Mouse (Mus musculus): ENCODE data around the gene Hdac10. TPM values are rescaled to one million over a fixed set of nuclear protein-coding genes. Genes with fewer than 3 reads are reported as not detected.

Gene Hdac10
- total and polyA plus RNA-seq, 2 experiments, result 10.0 to 22.0 TPM

- H3K27ac ChIP-seq (replicated peaks; ENCODE audit: insufficient read depth, low read depth, low read length), result no peak overlapping the region
- no peak for DNase-seq (ENCODE audit: extremely low read depth, low read depth, low spot score)
- TF ChIP-seq CTCF (IDR thresholded peaks at IDR 0.05; ENCODE audit: low read depth, low read length) (no peak), POLR2A (IDR thresholded peaks at IDR 0.05; ENCODE audit: extremely low read depth, insufficient read depth, low read length) (no peak)
- 69% methylated on average over 11 of the region's 11 CpGs for WGBS
- no peak overlapping the region for H3K4me3 ChIP-seq (ENCODE audit: insufficient read depth, low read depth, low read length)
- H3K4me1 ChIP-seq (ENCODE audit: control insufficient read depth, insufficient read depth, low read length), result no peaks in the 10 kb centered on the region
- H3K27me3 ChIP-seq (ENCODE audit: control insufficient read depth, insufficient read depth, low read length), result no peaks in the 10 kb centered on the region
- no peaks in the 10 kb centered on the region for H3K36me3 ChIP-seq (ENCODE audit: control insufficient read depth, insufficient read depth, low read length)
- no peaks in the 10 kb centered on the region for H3K79me2 ChIP-seq (ENCODE audit: control insufficient read depth, insufficient read depth, low read length)
- H3K9ac ChIP-seq (ENCODE audit: low read depth, low read length), result no peak overlapping the region
These were observed 9.0 kb upstream of the Hdac10 start for GRCm38 (mm10) chr15:89137378-89138045.

GRCm38 (mm10) chr15:89136461-89137155 is 8.1 kb upstream of the Hdac10 start:
- no peaks in the 10 kb centered on the region for H3K4me1 ChIP-seq (ENCODE audit: control insufficient read depth, insufficient read depth, low read length)
- TF ChIP-seq CTCF (IDR thresholded peaks at IDR 0.05; ENCODE audit: low read depth, low read length), result no peak
- no peak for TF ChIP-seq POLR2A (IDR thresholded peaks at IDR 0.05; ENCODE audit: extremely low read depth, insufficient read depth, low read length)
- 98% methylated on average over 5 of the region's 5 CpGs for WGBS
- H3K27me3 ChIP-seq (ENCODE audit: control insufficient read depth, insufficient read depth, low read length), result no peaks in the 10 kb centered on the region
- no peak overlapping the region for H3K4me3 ChIP-seq (ENCODE audit: insufficient read depth, low read depth, low read length)
- no peak for DNase-seq (ENCODE audit: extremely low read depth, low read depth, low spot score)
- H3K9ac ChIP-seq (ENCODE audit: low read depth, low read length), result no peak overlapping the region
- H3K79me2 ChIP-seq (ENCODE audit: control insufficient read depth, insufficient read depth, low read length), result no peaks in the 10 kb centered on the region
- H3K27ac ChIP-seq (replicated peaks; ENCODE audit: insufficient read depth, low read depth, low read length), result no peak overlapping the region
- H3K36me3 ChIP-seq (ENCODE audit: control insufficient read depth, insufficient read depth, low read length), result no peaks in the 10 kb centered on the region

DNA sequence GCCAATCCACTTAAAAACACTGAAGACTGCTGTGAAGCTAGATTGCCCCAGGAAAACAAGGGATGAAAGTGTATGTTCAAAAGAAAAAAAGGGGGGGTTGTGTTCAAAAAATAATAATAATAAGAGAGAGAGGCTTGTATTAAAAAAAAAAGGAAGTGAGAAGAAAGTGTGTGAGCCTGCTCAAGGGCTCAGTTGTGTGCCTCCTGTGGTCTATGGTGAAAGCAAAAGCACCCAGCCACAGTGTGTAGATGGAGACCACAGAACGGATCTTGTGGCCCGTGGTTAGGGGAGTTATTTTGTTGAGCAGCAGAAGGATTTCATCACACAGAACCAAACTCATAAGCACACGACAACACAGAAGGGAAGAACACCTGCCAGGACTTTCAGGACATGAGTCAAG is 2.8 kb upstream of the Hdac10 start:
- no peak overlapping the region for H3K9ac ChIP-seq (ENCODE audit: low read depth, low read length)
- no peak overlapping the region for H3K27ac ChIP-seq (replicated peaks; ENCODE audit: insufficient read depth, low read depth, low read length)
- H3K4me3 ChIP-seq (ENCODE audit: insufficient read depth, low read depth, low read length), result no peak overlapping the region
- WGBS, result 76% methylated on average over 3 of the region's 3 CpGs
- no peaks in the 10 kb centered on the region for H3K27me3 ChIP-seq (ENCODE audit: control insufficient read depth, insufficient read depth, low read length)
- peaks cover 7% of the 10 kb centered on the region; the same call in 1 of the 2 replicates for H3K4me1 ChIP-seq (ENCODE audit: control insufficient read depth, insufficient read depth, low read length)
- no peaks in the 10 kb centered on the region for H3K36me3 ChIP-seq (ENCODE audit: control insufficient read depth, insufficient read depth, low read length)
- no peak for DNase-seq (ENCODE audit: extremely low read depth, low read depth, low spot score)
- H3K79me2 ChIP-seq (ENCODE audit: control insufficient read depth, insufficient read depth, low read length), result peaks cover 4% of the 10 kb centered on the region; the same call in 1 of the 2 replicates
- TF ChIP-seq CTCF (IDR thresholded peaks at IDR 0.05; ENCODE audit: low read depth, low read length) (no peak), POLR2A (IDR thresholded peaks at IDR 0.05; ENCODE audit: extremely low read depth, insufficient read depth, low read length) (no peak)

DNA sequence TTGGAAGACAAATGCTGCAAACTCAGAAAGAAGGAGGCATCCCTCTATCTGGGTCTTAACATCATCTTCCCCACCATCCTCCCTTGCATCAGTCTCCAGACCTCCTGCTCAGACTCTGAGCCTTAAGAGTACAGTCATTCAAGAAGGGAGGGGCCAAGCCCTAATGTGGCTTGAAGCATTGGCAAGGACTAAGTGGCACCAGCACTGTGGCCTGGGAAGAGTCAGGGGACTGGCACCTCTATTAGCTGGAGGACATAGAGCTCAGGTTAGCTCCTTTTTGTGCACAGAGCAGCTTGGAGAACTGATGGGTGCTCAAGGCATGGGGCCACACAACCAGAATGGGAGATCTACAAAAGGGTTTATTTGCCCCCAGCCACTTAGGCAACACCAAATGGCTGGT is 1.7 kb upstream of the Hdac10 start:
- DNase-seq (ENCODE audit: extremely low read depth, low read depth, low spot score), result no peak
- TF ChIP-seq POLR2A (IDR thresholded peaks at IDR 0.05; ENCODE audit: extremely low read depth, insufficient read depth, low read length), result no peak
- TF ChIP-seq CTCF (IDR thresholded peaks at IDR 0.05; ENCODE audit: low read depth, low read length), result no peak
- H3K27ac ChIP-seq (replicated peaks; ENCODE audit: insufficient read depth, low read depth, low read length), result no peak overlapping the region

DNA sequence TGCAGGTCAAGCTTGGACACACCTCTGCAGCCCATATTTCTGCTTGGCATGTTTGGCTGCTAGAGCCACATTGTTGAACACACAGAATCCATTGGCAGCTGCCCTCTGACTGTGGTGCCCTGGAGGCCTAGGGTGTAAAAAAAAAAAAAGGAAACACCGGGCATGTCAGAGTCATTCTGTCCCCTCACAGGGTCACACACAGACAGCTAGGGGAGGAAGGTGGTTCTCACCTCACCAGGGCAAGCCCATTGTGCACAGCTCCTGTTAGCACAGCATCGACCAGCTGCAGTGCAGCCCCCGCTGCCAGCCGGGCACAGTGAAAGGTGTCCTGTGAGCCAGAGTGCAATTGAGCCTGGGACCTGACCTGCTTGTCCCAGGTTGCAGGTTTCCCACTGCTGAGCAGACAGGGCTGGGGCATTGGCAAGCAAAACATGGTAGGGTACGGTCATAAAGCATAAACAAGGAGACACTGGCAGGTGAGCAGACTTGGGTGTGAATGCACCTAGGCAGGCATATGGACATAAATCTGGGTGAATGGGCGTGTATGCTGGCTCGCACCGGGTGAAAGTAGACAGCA is 1.0 kb downstream of the Hdac10 start:
- WGBS, result 82% methylated on average over 8 of the region's 8 CpGs
- no peak for DNase-seq (ENCODE audit: extremely low read depth, low read depth, low spot score)
- Histone ChIP-seq H3K27ac (replicated peaks; ENCODE audit: insufficient read depth, low read depth, low read length) (no peak overlapping the region), H3K79me2 (ENCODE audit: control insufficient read depth, insufficient read depth, low read length) (peaks cover 6% of the 10 kb centered on the region; the same call in 1 of the 2 replicates), H3K27me3 (ENCODE audit: control insufficient read depth, insufficient read depth, low read length) (no peaks in the 10 kb centered on the region), H3K9ac (ENCODE audit: low read depth, low read length) (0 out of 2 replicates have a peak overlapping the region, but pooled peaks have one; percentile 1), H3K36me3 (ENCODE audit: control insufficient read depth, insufficient read depth, low read length) (no peaks in the 10 kb centered on the region), H3K4me3 (ENCODE audit: insufficient read depth, low read depth, low read length) (no peak overlapping the region), H3K4me1 (ENCODE audit: control insufficient read depth, insufficient read depth, low read length) (peaks cover 12% of the 10 kb centered on the region)
- TF ChIP-seq CTCF (IDR thresholded peaks at IDR 0.05; ENCODE audit: low read depth, low read length) (no peak), POLR2A (IDR thresholded peaks at IDR 0.05; ENCODE audit: extremely low read depth, insufficient read depth, low read length) (no peak)

More for the DNA sequence above, 1.7 kb upstream of the Hdac10 start:
- H3K4me3 ChIP-seq (ENCODE audit: insufficient read depth, low read depth, low read length), result no peak overlapping the region
- H3K27me3 ChIP-seq (ENCODE audit: control insufficient read depth, insufficient read depth, low read length), result no peaks in the 10 kb centered on the region
- H3K9ac ChIP-seq (ENCODE audit: low read depth, low read length), result no peak overlapping the region
- peaks cover 4% of the 10 kb centered on the region; the same call in 1 of the 2 replicates for H3K79me2 ChIP-seq (ENCODE audit: control insufficient read depth, insufficient read depth, low read length)
- peaks cover 7% of the 10 kb centered on the region; the same call in 1 of the 2 replicates for H3K4me1 ChIP-seq (ENCODE audit: control insufficient read depth, insufficient read depth, low read length)
- no peaks in the 10 kb centered on the region for H3K36me3 ChIP-seq (ENCODE audit: control insufficient read depth, insufficient read depth, low read length)
